Mouse (Mus musculus): ENCODE measurements around the gene Bicd1.

DNA sequence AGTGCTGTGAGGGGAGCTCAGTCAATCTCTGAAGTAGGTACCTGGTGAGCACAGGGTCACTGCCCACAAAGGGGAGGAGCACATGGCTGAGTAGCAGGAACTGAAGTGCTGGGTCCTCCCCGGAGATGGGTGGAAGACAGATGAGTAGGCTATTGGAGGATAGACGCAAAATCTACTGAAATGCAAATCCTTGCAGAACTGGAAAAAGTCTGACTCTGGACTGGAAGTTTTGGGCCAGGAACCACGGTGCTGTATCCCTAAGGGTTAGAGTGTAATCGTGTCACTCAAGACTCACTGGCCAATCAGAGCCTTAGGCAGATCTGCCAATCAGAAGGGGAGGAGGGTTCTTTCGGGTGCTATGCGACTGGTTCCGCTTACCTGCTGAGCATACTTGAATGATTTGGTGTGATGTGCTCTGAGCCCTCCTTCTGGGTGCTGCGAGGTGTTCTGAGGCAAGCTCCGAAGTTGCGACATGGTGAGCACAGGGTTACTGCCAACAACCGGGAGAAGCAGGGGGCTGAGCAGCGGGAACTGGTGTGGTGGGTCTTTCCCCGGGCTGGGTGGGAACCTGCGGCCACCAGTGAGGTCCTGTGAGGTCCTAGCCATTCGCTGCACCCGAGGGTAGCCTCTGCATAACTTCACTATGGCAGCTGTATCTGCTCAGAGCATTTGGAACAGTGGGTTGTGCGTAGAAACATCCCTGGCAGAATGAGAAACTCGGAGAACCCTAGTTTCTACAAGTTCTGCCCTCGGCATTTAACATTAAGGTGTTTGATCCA lies 157.2 kb downstream of the Bicd1 start:
- TF ChIP-seq MYOD1 (IDR thresholded peaks at IDR 0.05; ENCODE audit: control insufficient read depth in 1 of 3, insufficient read length in 2 of 3, low read depth in 2 of 3) (no peak), E2F4 (IDR thresholded peaks at IDR 0.05; ENCODE audit: insufficient read depth) (no peak), CEBPB (IDR thresholded peaks at IDR 0.05; ENCODE audit: insufficient read depth, poor library complexity, severe bottlenecking) (no peak), MAX (IDR thresholded peaks at IDR 0.05; ENCODE audit: low read depth) (no peak), MYOG (IDR thresholded peaks at IDR 0.05; ENCODE audit: control insufficient read depth in 1 of 3, insufficient read depth in 1 of 3, insufficient read length in 2 of 3, low read depth in 2 of 3) (no peak), POLR2A (IDR thresholded peaks at IDR 0.05; ENCODE audit: insufficient read length, low read depth) (no peak), USF1 (IDR thresholded peaks at IDR 0.05; ENCODE audit: low read depth) (no peak), POLR2AphosphoS2 (IDR thresholded peaks at IDR 0.05; ENCODE audit: insufficient read length, low read depth) (no peak), SRF (IDR thresholded peaks at IDR 0.05; ENCODE audit: control insufficient read depth, insufficient read length, low read depth) (no peak), TCF12 (IDR thresholded peaks at IDR 0.05; ENCODE audit: insufficient read depth, poor library complexity, severe bottlenecking) (no peak), TCF3 (IDR thresholded peaks at IDR 0.05; ENCODE audit: insufficient read length, low read depth) (no peak), REST (IDR thresholded peaks at IDR 0.05; ENCODE audit: insufficient read depth, insufficient read length) (no peak)
